Mouse (Mus musculus) heart, adult 2 months (tissue): ENCODE measurements around the gene Prkcz.

ENCODE experiments used
- CTCF ChIP-seq: fragments of 200-600 bp; IDR thresholded peaks from 2 replicates; pipeline ENCODE4 v1.8.1; 2022; ENCODE audit warnings: antibody characterized with exemption, mild to moderate bottlenecking, moderate library complexity
- POLR2A ChIP-seq: fragments of 200-500 bp; IDR thresholded peaks from 2 replicates; pipeline ENCODE4 v1.6.1; 2011; ENCODE audit warnings: mild to moderate bottlenecking, low read depth, low read length, control low read depth; ENCODE audit not compliant: insufficient read depth

DNA sequence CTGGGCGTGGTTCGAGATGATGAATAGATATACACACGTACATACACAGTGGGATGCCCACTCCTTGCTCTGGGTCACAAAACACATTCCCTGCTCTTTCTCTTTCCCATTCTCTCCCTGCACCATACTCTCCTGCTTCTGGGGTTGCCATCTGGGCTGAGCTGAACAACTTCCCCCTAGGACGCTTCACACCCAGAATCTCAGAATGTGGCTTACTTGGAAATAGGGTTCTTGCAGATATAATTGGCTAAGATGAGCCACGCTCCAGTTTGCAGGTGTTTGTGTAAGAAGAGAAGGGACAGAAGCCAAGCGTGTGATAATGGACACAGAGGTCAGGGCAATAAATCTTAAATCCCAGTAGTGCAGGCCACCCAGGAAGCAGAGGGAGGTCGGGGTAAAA is 20.8 kb upstream of the Prkcz start:
- TF ChIP-seq POLR2A (no peak), CTCF (no peak)
